Mouse (Mus musculus) embryonic fibroblast, embryonic 13.5 days (primary cell): Measurements from ENCODE around the gene Psmd1. TPM values are rescaled to one million over a fixed set of nuclear protein-coding genes. Genes with fewer than 3 reads are reported as not detected.
"Not testable (repeated sequence)": the region's sequence is repeated elsewhere in the genome, so short reads cannot be mapped to it uniquely, and the experiment has no call there.

Source experiments
- H3K27ac ChIP-seq: 2 replicates; pipeline ENCODE4 v1.5.1; 2012; ENCODE audit warnings: low read length, control low read depth, inconsistent platforms; ENCODE audit not compliant: insufficient read depth
- H3K4me1 ChIP-seq: 2 replicates; pipeline ENCODE4 v1.6.1; 2011; ENCODE audit warnings: low read length; ENCODE audit not compliant: control insufficient read depth, insufficient read depth
- H3K4me3 ChIP-seq: 2 replicates; pipeline ENCODE4 v1.5.1; 2011; ENCODE audit warnings: mild to moderate bottlenecking, control low read depth, low read length; ENCODE audit not compliant: insufficient read depth
- CTCF ChIP-seq: IDR thresholded peaks from 2 replicates; pipeline ENCODE4 v1.5.1; 2011; ENCODE audit warnings: mild to moderate bottlenecking, control low read depth, low read length, moderate library complexity, borderline replicate concordance; ENCODE audit not compliant: insufficient read depth
- POLR2A ChIP-seq: IDR thresholded peaks from 2 replicates; pipeline ENCODE4 v1.6.1; 2011; ENCODE audit warnings: low read depth, mild to moderate bottlenecking, control low read depth, low read length, moderate library complexity
- polyA plus RNA-seq: library from polyadenylated mRNA; stranded (reverse); fragments of >200 nt; gene quantifications from 2 replicates; pipeline ENCODE4 v1.2.4, GENCODE M21; 2011; ENCODE audit warnings: low read depth; ENCODE audit not compliant: missing spikeins, insufficient read length

Psmd1 gene
- polyA plus RNA-seq: 115 and 126 TPM in 2 replicates

- peak within 1 kb of the TSS; percentile 63 for H3K27ac ChIP-seq
- peak within 1 kb of the TSS; percentile 90 for H3K4me3 ChIP-seq
- no peaks in the 10 kb centered on the region; the same call in 1 of the 2 replicates for H3K4me1 ChIP-seq
- peak; percentile 74; the same call in 1 of the 2 replicates for TF ChIP-seq CTCF
- TF ChIP-seq POLR2A: peak; percentile 67
These were observed at the start of gene Psmd1 for GRCm38 (mm10) chr1:86064271-86064991. Gene Psmd1 (plus strand): TSS chr1:86064387.

GRCm38 (mm10) chr1:86015758-86016157, 48.4 kb upstream of the Psmd1 start:
- not testable (repeated sequence) for H3K4me1 ChIP-seq, H3K27ac ChIP-seq, H3K4me3 ChIP-seq

- no peak within 1 kb of the TSS for H3K27ac ChIP-seq
- TF ChIP-seq POLR2A: no peak
- no peak for TF ChIP-seq CTCF
- H3K4me1 ChIP-seq: no peaks in the 10 kb centered on the region
- H3K4me3 ChIP-seq: no peak within 1 kb of the TSS
These were observed 47.7 kb upstream of the Psmd1 start, which contains the start of gene Spata3 for GRCm38 (mm10) chr1:86016516-86016915. Gene Spata3 (plus strand): TSS chr1:86016816.

GRCm38 (mm10) chr1:86018235-86019055, 45.7 kb upstream of the Psmd1 start:
- no peak overlapping the region for H3K27ac ChIP-seq
- TF ChIP-seq POLR2A (no peak), CTCF (no peak)
- peak overlapping the region; percentile 16 for H3K4me3 ChIP-seq
- H3K4me1 ChIP-seq: no peaks in the 10 kb centered on the region

GRCm38 (mm10) chr1:86021365-86021989, 42.7 kb upstream of the Psmd1 start:
- TF ChIP-seq POLR2A: no peak
- no peak for TF ChIP-seq CTCF
- no peaks in the 10 kb centered on the region for H3K4me1 ChIP-seq
- no peak overlapping the region for H3K27ac ChIP-seq
- no peak overlapping the region for H3K4me3 ChIP-seq

- no peak overlapping the region for H3K27ac ChIP-seq
- TF ChIP-seq CTCF (no peak), POLR2A (no peak)
- no peak overlapping the region for H3K4me3 ChIP-seq
- no peaks in the 10 kb centered on the region for H3K4me1 ChIP-seq
These were observed 31.8 kb upstream of the Psmd1 start for GRCm38 (mm10) chr1:86032273-86032987.

DNA sequence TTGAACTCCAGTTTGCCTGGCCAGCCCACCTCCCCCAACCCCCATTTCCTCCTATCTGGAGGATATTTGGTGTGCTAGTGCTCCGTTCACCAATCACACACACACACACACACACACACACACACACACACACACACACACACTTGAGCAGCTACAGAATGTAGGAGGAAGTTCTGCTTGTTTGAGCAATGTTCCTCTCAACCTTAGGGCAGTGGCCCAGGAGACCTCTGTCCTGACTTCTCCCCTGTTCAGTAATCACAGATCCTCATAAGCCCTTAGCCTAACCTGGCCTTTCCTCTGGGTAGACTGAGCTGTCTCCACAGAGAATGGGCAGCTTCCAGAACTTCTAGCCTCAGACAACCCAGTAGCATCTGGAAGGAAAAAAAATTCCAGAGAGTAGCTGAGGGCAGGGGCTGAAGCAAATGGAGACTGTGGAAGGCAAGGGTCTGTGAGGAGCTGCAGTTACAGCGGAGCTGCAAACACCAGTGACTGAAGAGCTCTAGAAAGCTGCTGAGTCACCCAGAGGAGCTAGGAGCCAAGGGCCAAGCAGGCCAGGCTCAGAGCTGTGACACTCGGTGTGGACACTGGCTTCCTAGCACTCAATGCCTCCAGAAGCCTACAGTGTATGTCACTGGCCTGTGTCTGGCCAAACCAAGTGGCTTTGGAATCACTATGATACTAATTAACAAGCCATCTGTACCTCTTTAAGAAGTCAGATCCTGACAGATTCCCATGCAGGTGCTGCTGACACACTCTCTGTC, 25.8 kb upstream of the Psmd1 start:
- Histone ChIP-seq H3K4me3 (no peak overlapping the region), H3K4me1 (no peaks in the 10 kb centered on the region), H3K27ac (no peak overlapping the region)
- TF ChIP-seq POLR2A (no peak), CTCF (no peak)

DNA sequence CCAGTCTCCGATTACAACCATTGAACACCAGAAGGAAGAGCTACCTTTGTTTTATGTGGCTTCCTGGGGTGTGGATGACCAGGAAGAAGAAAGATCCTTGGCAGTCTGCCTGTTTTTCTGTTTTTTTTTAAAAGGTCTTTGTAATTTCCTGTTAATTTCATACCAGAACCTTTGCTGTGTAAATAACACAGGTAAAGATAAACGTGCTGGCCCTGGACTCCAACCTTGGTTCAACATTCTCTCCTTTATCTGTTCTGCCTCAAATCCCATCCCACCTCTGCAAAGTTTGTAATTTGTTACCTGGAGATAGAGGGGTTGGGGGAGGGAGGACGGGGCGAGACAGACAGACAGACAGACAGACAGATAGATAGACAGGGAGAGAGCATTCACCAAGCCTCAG, 24.1 kb upstream of the Psmd1 start:
- H3K4me1 ChIP-seq: no peaks in the 10 kb centered on the region
- no peak overlapping the region for H3K4me3 ChIP-seq
- H3K27ac ChIP-seq: no peak overlapping the region
- TF ChIP-seq POLR2A (no peak), CTCF (no peak)

DNA sequence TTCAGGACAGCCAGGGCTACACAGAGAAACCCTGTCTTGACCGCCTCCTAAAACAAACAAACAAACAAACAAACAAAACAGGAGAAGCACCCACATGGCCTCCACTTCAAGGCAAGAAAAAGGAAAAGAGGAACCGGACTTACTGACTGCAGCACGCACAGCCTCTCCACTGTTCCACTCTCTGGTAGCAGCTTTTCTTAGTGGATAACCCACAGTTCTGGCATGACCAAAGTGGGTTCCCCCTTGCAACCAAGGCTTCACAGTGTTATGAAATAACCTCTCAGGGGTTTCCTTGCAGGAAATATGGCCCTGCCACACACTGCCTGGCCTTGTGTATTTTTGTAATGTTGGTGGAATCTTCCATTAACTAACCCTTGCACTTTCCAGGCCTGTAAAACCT, 23.4 kb upstream of the Psmd1 start:
- Histone ChIP-seq H3K27ac (no peak overlapping the region), H3K4me3 (no peak overlapping the region), H3K4me1 (no peaks in the 10 kb centered on the region)
- TF ChIP-seq CTCF: no peak
- TF ChIP-seq POLR2A: no peak
